Mouse (Mus musculus): ENCODE measurements around the gene Aipl1. TPM values are rescaled to one million over a fixed set of nuclear protein-coding genes. Genes with fewer than 3 reads are reported as not detected.
A peak's percentile ranks its signal among the peaks of the same experiment; 100 is the strongest.

The Aipl1 gene
- polyA plus RNA-seq, 1 experiment: 1.3 TPM

GRCm38 (mm10) chr11:72055176-72055575 is 17.9 kb upstream of the Aipl1 start:
- H3K9ac ChIP-seq (ENCODE audit: low read depth, poor library complexity, severe bottlenecking): no peak overlapping the region
- H3K4me3 ChIP-seq (ENCODE audit: low read depth, low read length): no peak overlapping the region
- H3K36me3 ChIP-seq (ENCODE audit: control insufficient read depth, insufficient read depth, low read length, poor library complexity, severe bottlenecking): no peaks in the 10 kb centered on the region
- TF ChIP-seq CTCF (IDR thresholded peaks at IDR 0.05; ENCODE audit: low read depth, low read length): no peak
- no peak for TF ChIP-seq EP300 (IDR thresholded peaks at IDR 0.05; ENCODE audit: insufficient read depth, low read depth, low read length)
- TF ChIP-seq POLR2A (IDR thresholded peaks at IDR 0.05; ENCODE audit: insufficient read depth, low read length): no peak
- no peak overlapping the region for H3K27ac ChIP-seq (ENCODE audit: insufficient read depth, low read length)
- H3K27me3 ChIP-seq (ENCODE audit: control insufficient read depth, insufficient read depth, low read length, poor library complexity, severe bottlenecking): no peaks in the 10 kb centered on the region
- H3K9me3 ChIP-seq (replicated peaks; ENCODE audit: control insufficient read depth, insufficient read depth, low read length, poor library complexity, severe bottlenecking): no peaks in the 10 kb centered on the region
- H3K4me1 ChIP-seq (ENCODE audit: control insufficient read depth, insufficient read depth, low read length): peaks cover 2% of the 10 kb centered on the region

GRCm38 (mm10) chr11:72052636-72053035 is 15.3 kb upstream of the Aipl1 start:
- H3K27ac ChIP-seq (ENCODE audit: insufficient read depth, low read length): no peak overlapping the region
- no peak overlapping the region for H3K4me3 ChIP-seq (ENCODE audit: low read depth, low read length)
- H3K9me3 ChIP-seq (replicated peaks; ENCODE audit: control insufficient read depth, insufficient read depth, low read length, poor library complexity, severe bottlenecking): no peaks in the 10 kb centered on the region
- H3K36me3 ChIP-seq (ENCODE audit: control insufficient read depth, insufficient read depth, low read length, poor library complexity, severe bottlenecking): no peaks in the 10 kb centered on the region
- no peaks in the 10 kb centered on the region for H3K27me3 ChIP-seq (ENCODE audit: control insufficient read depth, insufficient read depth, low read length, poor library complexity, severe bottlenecking)
- no peak for TF ChIP-seq EP300 (IDR thresholded peaks at IDR 0.05; ENCODE audit: insufficient read depth, low read depth, low read length)
- peak; percentile 82 for TF ChIP-seq CTCF (IDR thresholded peaks at IDR 0.05; ENCODE audit: low read depth, low read length)
- TF ChIP-seq POLR2A (IDR thresholded peaks at IDR 0.05; ENCODE audit: insufficient read depth, low read length): no peak
- H3K4me1 ChIP-seq (ENCODE audit: control insufficient read depth, insufficient read depth, low read length): no peaks in the 10 kb centered on the region
- no peak overlapping the region for H3K9ac ChIP-seq (ENCODE audit: low read depth, poor library complexity, severe bottlenecking)

DNA sequence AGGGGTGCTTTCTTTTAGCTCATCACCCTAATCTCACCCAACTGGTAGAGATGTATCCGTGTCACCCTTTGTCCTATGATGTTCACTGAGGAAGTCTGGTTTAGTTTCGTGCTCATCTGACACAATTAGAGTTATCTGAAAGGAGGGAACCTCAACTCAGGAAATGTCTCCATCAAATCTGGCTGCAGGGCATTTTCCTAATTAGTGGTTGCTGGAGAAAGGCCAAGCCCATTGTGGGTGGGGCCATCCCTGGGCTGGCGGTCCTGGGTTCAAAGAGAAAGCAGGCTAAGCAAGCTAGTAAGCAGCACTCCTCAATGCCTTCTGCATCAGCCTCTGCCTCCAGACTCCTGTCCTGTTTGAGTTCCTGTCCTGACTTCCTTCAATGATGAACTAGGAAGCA is 14.9 kb upstream of the Aipl1 start:
- Histone ChIP-seq H3K36me3 (ENCODE audit: control insufficient read depth, insufficient read depth, low read length, poor library complexity, severe bottlenecking) (no peaks in the 10 kb centered on the region), H3K4me1 (ENCODE audit: control insufficient read depth, insufficient read depth, low read length) (no peaks in the 10 kb centered on the region), H3K27ac (ENCODE audit: insufficient read depth, low read length) (no peak overlapping the region), H3K4me3 (ENCODE audit: low read depth, low read length) (no peak overlapping the region), H3K9me3 (replicated peaks; ENCODE audit: control insufficient read depth, insufficient read depth, low read length, poor library complexity, severe bottlenecking) (no peaks in the 10 kb centered on the region), H3K27me3 (ENCODE audit: control insufficient read depth, insufficient read depth, low read length, poor library complexity, severe bottlenecking) (no peaks in the 10 kb centered on the region), H3K9ac (ENCODE audit: low read depth, poor library complexity, severe bottlenecking) (no peak overlapping the region)
- TF ChIP-seq POLR2A (IDR thresholded peaks at IDR 0.05; ENCODE audit: insufficient read depth, low read length) (no peak), EP300 (IDR thresholded peaks at IDR 0.05; ENCODE audit: insufficient read depth, low read depth, low read length) (no peak), CTCF (IDR thresholded peaks at IDR 0.05; ENCODE audit: low read depth, low read length) (no peak)

DNA sequence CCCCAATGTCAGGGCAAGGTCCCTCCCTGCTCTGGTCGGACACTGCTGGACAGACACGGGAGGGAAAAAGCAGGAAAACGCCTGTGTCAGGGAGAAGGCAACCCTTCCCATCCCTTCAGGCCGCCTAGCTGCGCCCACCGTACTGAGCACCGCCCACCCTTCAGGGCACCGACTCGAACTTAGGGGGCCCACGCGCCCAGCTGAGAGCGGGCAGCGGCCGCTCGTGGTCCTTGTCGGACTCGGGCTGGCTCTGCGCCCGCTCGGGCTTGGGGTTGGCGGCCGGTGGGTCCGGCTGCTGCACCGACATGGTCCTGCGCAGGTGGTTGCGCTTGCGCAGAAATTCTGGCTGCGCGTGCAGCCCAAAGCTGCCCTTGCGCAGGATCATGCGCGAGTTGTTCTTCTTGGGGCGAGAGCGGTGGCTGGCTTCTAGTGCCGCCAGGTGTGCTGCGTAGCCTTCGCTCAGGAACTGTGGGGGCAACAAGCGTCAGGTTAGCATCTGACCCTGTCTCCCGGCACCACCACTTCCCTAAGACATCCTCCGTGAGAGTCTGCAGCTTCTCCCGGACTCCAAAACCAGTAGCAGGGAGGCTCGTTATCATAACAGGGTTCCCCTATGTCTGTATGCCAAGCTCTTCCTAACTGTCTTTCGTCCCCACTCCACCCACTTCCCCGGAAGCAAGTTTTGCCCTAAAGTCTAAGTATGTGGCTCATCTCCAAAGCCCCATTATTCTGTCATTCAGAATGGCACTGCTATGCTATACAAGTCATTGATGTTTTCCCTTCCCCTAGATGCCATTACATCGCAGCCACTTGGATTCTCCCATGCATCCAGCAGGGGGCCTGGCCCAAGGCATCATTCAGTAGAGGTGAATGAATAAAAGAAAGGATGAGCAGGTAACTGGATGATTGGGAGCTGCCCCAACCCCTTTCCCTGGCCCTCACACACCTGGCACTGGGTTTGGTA is 13.9 kb upstream of the Aipl1 start:
- H3K4me3 ChIP-seq (ENCODE audit: low read depth, low read length): peak overlapping the region; percentile 59
- TF ChIP-seq POLR2A (IDR thresholded peaks at IDR 0.05; ENCODE audit: insufficient read depth, low read length): no peak
- TF ChIP-seq CTCF (IDR thresholded peaks at IDR 0.05; ENCODE audit: low read depth, low read length): no peak
- no peak for TF ChIP-seq EP300 (IDR thresholded peaks at IDR 0.05; ENCODE audit: insufficient read depth, low read depth, low read length)
- H3K27ac ChIP-seq (ENCODE audit: insufficient read depth, low read length): no peak overlapping the region
- no peaks in the 10 kb centered on the region for H3K4me1 ChIP-seq (ENCODE audit: control insufficient read depth, insufficient read depth, low read length)
- no peaks in the 10 kb centered on the region for H3K27me3 ChIP-seq (ENCODE audit: control insufficient read depth, insufficient read depth, low read length, poor library complexity, severe bottlenecking)
- no peaks in the 10 kb centered on the region for H3K36me3 ChIP-seq (ENCODE audit: control insufficient read depth, insufficient read depth, low read length, poor library complexity, severe bottlenecking)
- peak overlapping the region; percentile 44 for H3K9ac ChIP-seq (ENCODE audit: low read depth, poor library complexity, severe bottlenecking)
- H3K9me3 ChIP-seq (replicated peaks; ENCODE audit: control insufficient read depth, insufficient read depth, low read length, poor library complexity, severe bottlenecking): no peaks in the 10 kb centered on the region

DNA sequence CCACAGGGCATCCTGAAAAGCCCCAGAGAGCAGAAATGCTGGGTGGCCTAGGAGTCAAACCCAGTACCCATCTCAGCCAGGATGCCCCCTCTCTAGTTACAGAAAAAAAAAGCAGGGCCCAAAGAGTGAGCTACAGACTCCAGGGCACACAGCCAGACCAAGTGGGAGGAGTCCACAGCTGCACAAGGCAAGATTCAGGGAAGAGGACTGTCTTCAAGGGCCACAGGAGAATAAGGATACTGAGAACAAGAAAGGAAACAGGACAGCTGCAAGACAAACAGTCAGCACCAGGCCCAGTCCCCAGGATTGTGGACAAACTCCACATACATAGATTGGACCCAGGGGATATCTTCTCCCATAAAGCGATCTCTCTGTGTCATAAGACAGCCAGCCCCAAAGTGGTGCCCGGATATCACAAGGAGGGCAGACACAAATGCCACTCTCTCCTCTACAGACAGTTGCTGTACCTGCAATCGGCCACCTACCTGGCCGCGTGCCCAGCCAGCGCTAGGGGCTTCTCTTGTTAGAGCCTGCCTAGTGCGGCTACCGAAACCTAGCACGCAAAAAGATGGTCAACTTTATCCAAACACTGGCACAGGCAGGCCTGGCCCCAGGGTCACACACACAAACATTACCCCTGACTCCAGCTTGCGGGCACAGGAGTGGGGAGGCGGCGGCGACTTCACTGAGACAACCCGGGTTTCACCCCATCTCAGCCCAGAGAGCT is 13.0 kb upstream of the Aipl1 start:
- peak overlapping the region; percentile 44 for H3K9ac ChIP-seq (ENCODE audit: low read depth, poor library complexity, severe bottlenecking)
- H3K9me3 ChIP-seq (replicated peaks; ENCODE audit: control insufficient read depth, insufficient read depth, low read length, poor library complexity, severe bottlenecking): no peaks in the 10 kb centered on the region
- peak overlapping the region; percentile 59 for H3K4me3 ChIP-seq (ENCODE audit: low read depth, low read length)
- H3K27ac ChIP-seq (ENCODE audit: insufficient read depth, low read length): no peak overlapping the region
- TF ChIP-seq EP300 (IDR thresholded peaks at IDR 0.05; ENCODE audit: insufficient read depth, low read depth, low read length): no peak
- TF ChIP-seq POLR2A (IDR thresholded peaks at IDR 0.05; ENCODE audit: insufficient read depth, low read length): no peak
- no peak for TF ChIP-seq CTCF (IDR thresholded peaks at IDR 0.05; ENCODE audit: low read depth, low read length)
- no peaks in the 10 kb centered on the region; the same call in 1 of the 2 replicates for H3K36me3 ChIP-seq (ENCODE audit: control insufficient read depth, insufficient read depth, low read length, poor library complexity, severe bottlenecking)
- no peaks in the 10 kb centered on the region for H3K4me1 ChIP-seq (ENCODE audit: control insufficient read depth, insufficient read depth, low read length)
- no peaks in the 10 kb centered on the region for H3K27me3 ChIP-seq (ENCODE audit: control insufficient read depth, insufficient read depth, low read length, poor library complexity, severe bottlenecking)

Data from ES-Bruce4 (cell line).